Mouse (Mus musculus) kidney, adult 11 months (tissue): ENCODE measurements at regions not wholly inside any gene's neighbourhood (a gene's known extent, or its start where the extent isn't known, plus 50 kb on each side); places are given as distances from the start of the nearest gene placed in this dataset.
A peak's percentile ranks its signal among the peaks of the same experiment; 100 is the strongest.
"Not testable (repeated sequence)": the region's sequence is repeated elsewhere in the genome, so short reads cannot be mapped to it uniquely, and the experiment has no call there.

Source experiments
- DNase-seq: peaks from one replicate; pipeline ENCODE4 v3.0.0; 2022

- DNase-seq, result peak; percentile 16
Observed at GRCm38 (mm10) chr3:151914010-151914513, 76.6 kb upstream of the Ptgfr start.

DNA sequence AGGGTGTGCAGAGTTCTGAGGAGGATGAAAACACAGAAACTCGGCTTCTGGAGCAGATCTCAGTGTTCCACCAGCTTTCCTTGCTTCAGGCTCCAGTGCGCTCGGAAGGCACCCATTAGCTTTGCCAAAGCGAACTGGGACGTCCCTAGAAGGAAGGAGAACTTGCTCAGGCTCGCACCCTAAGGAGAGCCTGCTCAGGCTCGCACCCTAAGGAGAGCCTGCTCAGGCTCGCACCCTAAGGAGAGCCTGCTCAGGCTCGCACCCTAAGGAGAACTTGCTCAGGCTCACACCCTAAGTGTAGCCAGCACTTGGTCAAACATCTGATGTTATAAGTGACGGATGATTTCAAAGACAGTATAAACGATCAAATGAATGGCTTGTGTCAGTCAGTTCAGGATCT, 74.9 kb upstream of the Ptgfr start:
- not testable (repeated sequence) for DNase-seq

DNA sequence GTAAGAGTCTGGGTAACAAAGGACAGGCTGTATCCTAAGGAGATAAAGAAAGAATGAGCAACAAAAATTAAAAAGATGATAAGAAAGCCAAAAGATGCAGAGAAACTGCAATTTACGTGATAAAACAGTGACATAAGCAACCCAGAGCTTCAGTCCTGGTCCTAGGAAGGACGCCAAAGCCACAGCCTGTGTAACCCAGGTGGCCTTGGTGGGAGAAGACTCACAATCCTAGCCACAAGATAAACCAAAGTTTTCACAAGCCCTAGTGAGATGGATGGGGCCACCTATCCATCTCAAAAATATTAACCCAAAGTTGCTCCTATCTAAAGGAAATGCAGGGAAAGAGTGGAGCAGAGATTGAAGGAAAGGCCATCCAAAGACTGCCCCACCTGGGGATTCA, 73.4 kb upstream of the Ptgfr start:
- no peak for DNase-seq

DNA sequence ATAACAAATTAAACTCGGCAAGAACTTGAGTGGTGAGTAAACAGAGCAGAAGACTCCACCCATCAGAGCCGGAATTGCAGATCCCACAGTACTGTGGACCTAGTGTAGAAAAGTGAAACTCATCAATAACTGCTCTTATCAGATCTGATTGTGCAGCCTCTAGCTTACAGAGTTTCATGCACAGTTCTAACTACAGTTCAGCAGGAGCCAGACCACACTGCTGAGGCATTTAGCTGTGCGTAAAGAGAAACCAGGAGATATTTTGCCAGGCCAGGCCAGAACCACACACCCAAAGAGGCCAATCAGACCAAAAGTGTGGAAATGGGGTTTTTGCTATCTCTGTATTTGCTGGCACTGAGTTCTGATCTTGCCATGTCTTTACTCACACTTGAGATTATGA, 71.9 kb upstream of the Ptgfr start:
- no peak for DNase-seq

DNA sequence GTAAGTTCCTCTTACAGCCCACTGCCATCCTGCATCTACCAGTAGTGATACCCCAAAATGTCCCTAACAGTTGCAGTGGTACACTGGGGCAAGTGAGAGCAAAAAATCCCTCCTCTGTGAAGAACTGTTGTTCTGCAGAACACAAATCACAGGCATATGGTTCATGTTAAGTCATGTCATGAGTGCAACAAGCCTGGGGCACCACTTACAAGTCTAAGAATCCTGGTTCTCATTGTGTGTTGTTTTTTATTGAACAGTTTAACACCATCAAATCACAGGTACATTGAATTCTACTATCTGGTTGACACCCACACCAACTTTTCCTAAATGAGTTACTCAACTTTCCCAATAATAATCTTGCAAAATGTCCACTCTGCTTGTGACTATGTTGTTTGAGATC, 71.5 kb upstream of the Ptgfr start:
- no peak for DNase-seq

- DNase-seq, result no peak
Observed at GRCm38 (mm10) chr3:151905775-151906174, 68.3 kb upstream of the Ptgfr start.

- no peak for DNase-seq
Observed at GRCm38 (mm10) chr3:151903169-151903568, 65.7 kb upstream of the Ptgfr start.

GRCm38 (mm10) chr3:151902216-151902827, 64.9 kb upstream of the Ptgfr start:
- DNase-seq, result no peak

- DNase-seq, result no peak
Observed at GRCm38 (mm10) chr3:151899676-151900075, 62.2 kb upstream of the Ptgfr start.

DNA sequence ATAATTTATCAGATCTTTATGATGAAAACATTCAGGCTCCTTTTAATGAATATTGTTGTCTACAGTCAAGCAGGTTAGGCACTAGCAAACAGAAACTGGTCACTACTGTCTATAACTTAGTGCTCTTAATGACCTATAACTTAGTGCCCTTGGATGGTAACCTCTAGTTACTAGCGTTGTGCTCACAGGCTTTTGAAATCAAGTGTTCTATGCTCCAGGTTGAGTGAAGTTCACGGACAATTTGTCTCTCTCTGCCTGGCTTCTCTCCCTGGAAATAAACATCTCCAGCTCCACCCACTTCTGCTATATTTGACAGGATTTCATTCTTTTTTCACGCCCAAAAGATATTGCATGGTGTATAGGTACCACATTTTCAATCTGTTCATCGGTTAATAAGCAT, 61.7 kb upstream of the Ptgfr start:
- DNase-seq, result no peak

GRCm38 (mm10) chr3:151896320-151896719, 58.9 kb upstream of the Ptgfr start:
- no peak for DNase-seq

DNA sequence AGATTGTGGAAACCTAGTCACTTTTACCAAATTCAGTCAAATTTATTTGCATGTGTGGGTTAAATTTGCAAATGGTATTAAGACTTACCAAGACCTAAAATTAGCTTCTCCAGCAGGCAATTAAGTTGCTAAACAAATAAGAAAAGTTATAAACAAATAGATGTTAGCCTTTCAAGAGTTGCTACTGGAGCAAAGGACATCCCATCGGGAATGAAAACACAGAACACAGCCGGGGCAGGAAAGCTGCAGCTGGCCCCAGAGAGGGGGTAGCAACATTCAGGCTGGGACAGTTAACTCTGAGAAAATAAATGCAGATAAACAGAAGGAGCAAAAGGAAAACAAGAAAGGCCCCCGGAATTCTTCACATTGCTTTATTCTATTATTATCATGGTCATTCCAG, 57.3 kb upstream of the Ptgfr start:
- DNase-seq, result no peak

- DNase-seq, result no peak
Observed at GRCm38 (mm10) chr3:151893421-151894235, 56.2 kb upstream of the Ptgfr start.

GRCm38 (mm10) chr3:151891760-151892253, 54.4 kb upstream of the Ptgfr start:
- peak; percentile 66 for DNase-seq

- no peak for DNase-seq
Observed at GRCm38 (mm10) chr3:151891336-151891735, 53.9 kb upstream of the Ptgfr start.

GRCm38 (mm10) chr3:151889738-151890137, 52.3 kb upstream of the Ptgfr start:
- peak; percentile 23 for DNase-seq
